Mouse (Mus musculus): ENCODE data around the gene Ebf3.
A peak's percentile ranks its signal among the peaks of the same experiment; 100 is the strongest.

Gene Ebf3

GRCm38 (mm10) chr7:137272252-137272651 is 42.0 kb downstream of the Ebf3 start:
- DNase-seq = no peak

- DNase-seq = no peak
Measured at GRCm38 (mm10) chr7:137268452-137269155, 45.6 kb downstream of the Ebf3 start.

GRCm38 (mm10) chr7:137267441-137267840 is 46.8 kb downstream of the Ebf3 start:
- no peak for DNase-seq

- DNase-seq = no peak
Measured at GRCm38 (mm10) chr7:137266575-137266974, 47.7 kb downstream of the Ebf3 start.

- DNase-seq = no peak
Measured at GRCm38 (mm10) chr7:137262330-137262729, 51.9 kb downstream of the Ebf3 start.

GRCm38 (mm10) chr7:137246213-137246872 is 67.9 kb downstream of the Ebf3 start:
- DNase-seq = peak; percentile 48 to 54

GRCm38 (mm10) chr7:137244839-137245238 is 69.4 kb downstream of the Ebf3 start:
- no peak for DNase-seq

GRCm38 (mm10) chr7:137240481-137240880 is 73.8 kb downstream of the Ebf3 start:
- no peak for DNase-seq

- no peak for DNase-seq
Measured at GRCm38 (mm10) chr7:137239542-137240133, 74.6 kb downstream of the Ebf3 start.

GRCm38 (mm10) chr7:137237419-137237818 is 76.8 kb downstream of the Ebf3 start:
- DNase-seq = no peak

- DNase-seq = no peak
Measured at GRCm38 (mm10) chr7:137223823-137224222, 90.4 kb downstream of the Ebf3 start.

- DNase-seq = no peak
Measured at GRCm38 (mm10) chr7:137222831-137223505, 91.3 kb downstream of the Ebf3 start.

- DNase-seq = no peak
Measured at GRCm38 (mm10) chr7:137221599-137221998, 92.6 kb downstream of the Ebf3 start.

- no peak for DNase-seq
Measured at GRCm38 (mm10) chr7:137220436-137220835, 93.8 kb downstream of the Ebf3 start.

GRCm38 (mm10) chr7:137218706-137219105 is 95.5 kb downstream of the Ebf3 start:
- no peak for DNase-seq

- no peak for DNase-seq
Measured at GRCm38 (mm10) chr7:137213444-137213843, 100.8 kb downstream of the Ebf3 start.

GRCm38 (mm10) chr7:137211332-137211731 is 102.9 kb downstream of the Ebf3 start:
- DNase-seq = no peak

GRCm38 (mm10) chr7:137209688-137210345 is 104.4 kb downstream of the Ebf3 start:
- no peak for DNase-seq

- no peak for DNase-seq
Measured at GRCm38 (mm10) chr7:137208556-137208955, 105.7 kb downstream of the Ebf3 start.

GRCm38 (mm10) chr7:137206770-137207285 is 107.4 kb downstream of the Ebf3 start:
- DNase-seq = no peak

- DNase-seq = no peak
Measured at GRCm38 (mm10) chr7:137199533-137199932, 114.7 kb downstream of the Ebf3 start.

- DNase-seq = no peak
Measured at GRCm38 (mm10) chr7:137198921-137199320, 115.3 kb downstream of the Ebf3 start.
